Mouse (Mus musculus): ENCODE results near the gene Rab3ip.

DNA sequence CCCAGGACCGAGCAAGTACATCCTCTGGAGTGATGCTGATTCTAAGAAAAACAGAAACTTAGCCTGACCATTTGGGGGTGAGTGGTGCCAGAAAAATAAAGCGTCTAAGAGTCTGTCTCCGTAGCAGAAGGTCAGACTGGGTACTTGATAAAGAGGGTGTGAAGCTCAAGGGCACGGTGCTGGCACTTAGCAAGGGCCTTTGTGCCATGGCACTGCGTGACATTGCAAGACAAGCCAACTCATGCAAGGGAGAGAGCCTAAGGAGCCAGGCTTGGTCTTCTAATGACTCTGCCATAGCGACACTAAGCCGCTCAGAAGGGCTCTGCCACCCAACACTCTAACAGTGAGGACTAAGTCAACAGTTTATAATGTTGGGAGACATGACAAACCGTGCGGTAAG is 28.3 kb upstream of the Rab3ip start:
- TF ChIP-seq CTCF (IDR thresholded peaks at IDR 0.05; ENCODE audit: low read depth) (no peak), EP300 (optimal IDR thresholded peaks at IDR 0.05) (no peak)
